Mouse (Mus musculus) C2C12 (cell line): ENCODE measurements around the gene Kif3a.

Experiments
- CTCF ChIP-seq: IDR thresholded peaks from one replicate; pipeline ENCODE4 v1.5.1; 2011; ENCODE audit not compliant: control insufficient read depth, insufficient read depth, insufficient read length
- MYOD1 ChIP-seq: IDR thresholded peaks from one replicate; pipeline ENCODE4 v1.6.1; 2011; ENCODE audit warnings: low read depth; ENCODE audit not compliant: control insufficient read depth, insufficient read length
- MYOG ChIP-seq: IDR thresholded peaks from one replicate; pipeline ENCODE4 v1.6.1; 2011; ENCODE audit not compliant: control insufficient read depth, insufficient read length; ENCODE audit errors: extremely low read depth
- USF1 ChIP-seq: IDR thresholded peaks from one replicate; pipeline ENCODE4 v1.6.1; 2011; ENCODE audit warnings: low read depth, mild to moderate bottlenecking, control low read depth, moderate library complexity

- TF ChIP-seq USF1 (no peak), CTCF (no peak), MYOG (no peak), MYOD1 (no peak)
These were observed 24.2 kb upstream of the Kif3a start for GRCm38 (mm10) chr11:53543021-53543420.
